Mouse (Mus musculus): Measurements from ENCODE around the gene Col6a6. TPM values are rescaled to one million over a fixed set of nuclear protein-coding genes. Genes with fewer than 3 reads are reported as not detected.
"Not testable (repeated sequence)": the region's sequence is repeated elsewhere in the genome, so short reads cannot be mapped to it uniquely, and the experiment has no call there.

The Col6a6 gene
- polyA plus RNA-seq, 1 experiment = 0.82 TPM

DNA sequence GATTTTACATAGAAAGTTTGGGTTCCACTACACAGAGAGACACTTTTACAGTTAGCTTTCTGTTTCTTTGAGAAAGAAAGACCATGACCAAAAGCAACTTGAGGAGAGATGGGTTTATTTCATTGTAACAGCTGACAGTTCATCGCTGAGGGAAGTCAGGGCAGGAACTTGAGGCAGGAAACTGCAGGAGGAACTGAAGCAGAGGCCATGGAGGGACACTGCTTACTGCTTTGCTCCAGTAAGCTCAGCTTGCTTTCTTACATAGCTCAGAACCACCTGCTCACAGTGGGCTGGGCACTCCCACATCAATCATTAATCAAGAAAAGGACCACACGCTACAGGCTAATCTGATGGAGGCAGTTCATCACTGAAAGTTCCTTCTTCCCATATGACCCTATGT lies 171.8 kb downstream of the Col6a6 start:
- H3K27me3 ChIP-seq (ENCODE audit: control insufficient read depth, insufficient read depth, low read length) = no peaks in the 10 kb centered on the region
- DNase-seq = no peak
- peaks cover 22% of the 10 kb centered on the region for H3K36me3 ChIP-seq (ENCODE audit: control insufficient read depth, insufficient read depth, low read length)
- no peak overlapping the region for H3K27ac ChIP-seq (ENCODE audit: control insufficient read depth, insufficient read depth, low read length)
- no peak overlapping the region for H3K4me3 ChIP-seq (ENCODE audit: control insufficient read depth, insufficient read depth, low read length)
- H3K4me1 ChIP-seq (replicated peaks; ENCODE audit: control insufficient read depth, insufficient read depth, low read length) = no peaks in the 10 kb centered on the region
- TF ChIP-seq POLR2A (IDR thresholded peaks at IDR 0.05; ENCODE audit: control insufficient read depth, extremely low read depth, insufficient read depth, low read length, poor library complexity) (no peak), CTCF (IDR thresholded peaks at IDR 0.05; ENCODE audit: borderline replicate concordance, control insufficient read depth, extremely low read depth, insufficient read depth, low read length, poor library complexity) (no peak)
- WGBS = 72% methylated on average over 2 of the region's 2 CpGs

GRCm38 (mm10) chr9:105642460-105643371 lies 185.2 kb downstream of the Col6a6 start, which contains the start of gene Pik3r4:
TSS of gene Pik3r4 (plus strand) at chr9:105642978.
- peak; percentile 82 for DNase-seq
- TF ChIP-seq CTCF (IDR thresholded peaks at IDR 0.05; ENCODE audit: borderline replicate concordance, control insufficient read depth, extremely low read depth, insufficient read depth, low read length, poor library complexity) = no peak
- peak; percentile 72 for TF ChIP-seq POLR2A (IDR thresholded peaks at IDR 0.05; ENCODE audit: control insufficient read depth, extremely low read depth, insufficient read depth, low read length, poor library complexity)
- peak within 1 kb of the TSS; percentile 97 for H3K4me3 ChIP-seq (ENCODE audit: control insufficient read depth, insufficient read depth, low read length)
- H3K27me3 ChIP-seq (ENCODE audit: control insufficient read depth, insufficient read depth, low read length) = no peaks in the 10 kb centered on the region
- H3K36me3 ChIP-seq (ENCODE audit: control insufficient read depth, insufficient read depth, low read length) = no peaks in the 10 kb centered on the region
- H3K27ac ChIP-seq (ENCODE audit: control insufficient read depth, insufficient read depth, low read length) = peak within 1 kb of the TSS; percentile 1; the same call in 1 of the 2 replicates
- WGBS = 5% methylated on average over 37 of the region's 37 CpGs
- H3K4me1 ChIP-seq (replicated peaks; ENCODE audit: control insufficient read depth, insufficient read depth, low read length) = 0 out of 2 replicates have a peak, but pooled peaks cover 3% of the 10 kb centered on the region

DNA sequence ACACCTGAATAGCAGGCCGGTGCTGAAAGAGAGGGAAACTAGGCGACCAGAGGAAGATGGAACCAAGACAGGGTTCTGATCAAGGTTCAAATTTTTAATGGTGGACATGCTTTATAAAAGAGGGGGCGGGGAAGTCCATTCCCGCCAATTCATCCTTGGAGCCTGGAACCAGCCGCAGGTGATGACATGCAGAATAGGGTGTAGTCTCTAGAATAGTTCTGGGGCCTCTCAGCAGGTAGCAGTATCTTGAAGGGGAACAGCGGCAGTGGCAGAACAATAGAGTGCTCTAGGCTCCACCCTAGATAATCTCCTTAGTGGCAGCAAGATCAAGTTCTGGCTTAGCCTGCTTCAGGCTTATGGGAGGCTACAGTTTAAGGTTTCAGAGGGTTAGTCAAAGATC lies 186.6 kb downstream of the Col6a6 start:
- H3K27me3 ChIP-seq (ENCODE audit: control insufficient read depth, insufficient read depth, low read length); DNase-seq; H3K36me3 ChIP-seq (ENCODE audit: control insufficient read depth, insufficient read depth, low read length); H3K4me3 ChIP-seq (ENCODE audit: control insufficient read depth, insufficient read depth, low read length); H3K27ac ChIP-seq (ENCODE audit: control insufficient read depth, insufficient read depth, low read length); H3K4me1 ChIP-seq (replicated peaks; ENCODE audit: control insufficient read depth, insufficient read depth, low read length): not testable (repeated sequence)
- 94% methylated on average over 6 of the region's 6 CpGs for WGBS

Other genes starting within 250 kb of the Col6a6 start
- gene Pik3r4, start 185.2 kb downstream of the Col6a6 start, polyA plus RNA-seq (2012; rRNA removed) = 20.9 and 26.6 TPM in 2 replicates
- gene Col6a5, start 132.5 kb upstream of the Col6a6 start, polyA plus RNA-seq (2012; rRNA removed) = 0.79 and 0.84 TPM in 2 replicates

All from thymus, adult 2 months (tissue).